ENCODE assay signal across 14 mouse cellular contexts in genomic region chr16:35587046-35587779, GRCm38 (mm10). TPM values are rescaled to one million over a fixed set of nuclear protein-coding genes. Genes with fewer than 3 reads are reported as not detected.
A peak's percentile ranks its signal among the peaks of the same experiment; 100 is the strongest.
DNase-seq lines count a peak whose midpoint lies in the region; ATAC-seq and TF ChIP-seq lines count a peak whose summit lies in the region.
"Had no signal": no experiment of that assay in that cellular context is flagged by ENCODE, and none has a peak within 500 bp of the region (broad histone marks: within the 10 kb centered on the region; RNA-seq: fewer than 3 reads in every experiment).

No protein-coding gene starts in this region.

- ATAC-seq in kidney, embryonic 15.5 days (replicated peaks; ENCODE audit: low FRiP score) = no peak
- ATAC-seq in embryonic facial prominence, embryonic 13.5 days (ENCODE audit: insufficient number of reproducible peaks, insufficient read depth, low FRiP score, low TSS enrichment, low read depth) = no peak
- ATAC-seq in hindbrain, embryonic 13.5 days (ENCODE audit: low FRiP score) = peak; percentile 11; the same call in 1 of the 2 replicates
- no peak for ATAC-seq in midbrain, postnatal 0 days (ENCODE audit: low FRiP score)

- no peak overlapping the region for H3K4me3 ChIP-seq in kidney, embryonic 15.5 days (replicated peaks)
- peak overlapping the region; percentile 21; the same call in 1 of the 2 replicates for H3K4me3 ChIP-seq in embryonic facial prominence, embryonic 13.5 days
- no peak overlapping the region for H3K4me3 ChIP-seq in hindbrain, embryonic 13.5 days
- no peak overlapping the region for H3K4me3 ChIP-seq in midbrain, postnatal 0 days (ENCODE audit: low read depth, low read length)
- H3K4me3 ChIP-seq: megakaryocyte, embryonic 14.5 days had no signal

- H3K4me2 ChIP-seq in kidney, embryonic 15.5 days = peak overlapping the region; percentile 58; the same call in 1 of the 2 replicates
- H3K4me2 ChIP-seq in embryonic facial prominence, embryonic 13.5 days = peak overlapping the region; percentile 53
- peak overlapping the region; percentile 38 for H3K4me2 ChIP-seq in hindbrain, embryonic 13.5 days
- peak overlapping the region; percentile 32; the same call in 1 of the 2 replicates for H3K4me2 ChIP-seq in midbrain, postnatal 0 days (ENCODE audit: low read depth, low read length, poor library complexity, severe bottlenecking)

- no peak overlapping the region for H3K27ac ChIP-seq in kidney, embryonic 15.5 days
- peak overlapping the region; percentile 64; the same call in 1 of the 2 replicates for H3K27ac ChIP-seq in embryonic facial prominence, embryonic 13.5 days
- peak overlapping the region; percentile 82 for H3K27ac ChIP-seq in hindbrain, embryonic 13.5 days
- H3K27ac ChIP-seq in midbrain, postnatal 0 days (ENCODE audit: low read depth, low read length) = 0 out of 2 replicates have a peak overlapping the region, but pooled peaks have one; percentile 13

- H3K9me3 ChIP-seq in kidney, embryonic 15.5 days (replicated peaks) = no peaks in the 10 kb centered on the region
- H3K9me3 ChIP-seq in embryonic facial prominence, embryonic 13.5 days = no peaks in the 10 kb centered on the region
- no peaks in the 10 kb centered on the region for H3K9me3 ChIP-seq in hindbrain, embryonic 13.5 days
- H3K9me3 ChIP-seq in midbrain, postnatal 0 days (ENCODE audit: low read length) = no peaks in the 10 kb centered on the region
- H3K9me3 ChIP-seq: G1E; megakaryocyte, embryonic 14.5 days had no signal

- 74% methylated on average over 8 of the region's 8 CpGs for WGBS in kidney, embryonic 15.5 days
- WGBS in embryonic facial prominence, embryonic 13.5 days = 55% methylated on average over 8 of the region's 8 CpGs
- WGBS in hindbrain, embryonic 13.5 days = 28% methylated on average over 8 of the region's 8 CpGs
- 45% methylated on average over 8 of the region's 8 CpGs for WGBS in midbrain, postnatal 0 days

- H3K27me3 ChIP-seq in kidney, embryonic 15.5 days = peaks cover 5% of the 10 kb centered on the region; the same call in 1 of the 2 replicates
- peaks cover 14% of the 10 kb centered on the region for H3K27me3 ChIP-seq in embryonic facial prominence, embryonic 13.5 days
- no peaks in the 10 kb centered on the region for H3K27me3 ChIP-seq in hindbrain, embryonic 13.5 days
- no peaks in the 10 kb centered on the region for H3K27me3 ChIP-seq in midbrain, postnatal 0 days (ENCODE audit: insufficient read depth, low read length)

- peaks cover 48% of the 10 kb centered on the region for H3K4me1 ChIP-seq in kidney, embryonic 15.5 days
- peaks cover 47% of the 10 kb centered on the region for H3K4me1 ChIP-seq in embryonic facial prominence, embryonic 13.5 days
- peaks cover 87% of the 10 kb centered on the region for H3K4me1 ChIP-seq in hindbrain, embryonic 13.5 days (replicated peaks)
- H3K4me1 ChIP-seq in midbrain, postnatal 0 days (ENCODE audit: insufficient read depth, low read length) = peaks cover 9% of the 10 kb centered on the region
- H3K4me1 ChIP-seq: megakaryocyte, embryonic 14.5 days had no signal

- TF ChIP-seq CTCF in midbrain, postnatal 0 days (IDR thresholded peaks at IDR 0.05) = no peak

- 0 out of 2 replicates have a peak overlapping the region, but pooled peaks have one; percentile 29 for H3K9ac ChIP-seq in kidney, embryonic 15.5 days
- H3K9ac ChIP-seq in embryonic facial prominence, embryonic 13.5 days = peak overlapping the region; percentile 51; the same call in 1 of the 2 replicates
- H3K9ac ChIP-seq in hindbrain, embryonic 13.5 days = peak overlapping the region; percentile 58; the same call in 1 of the 2 replicates
- no peak overlapping the region; the same call in 1 of the 2 replicates for H3K9ac ChIP-seq in midbrain, postnatal 0 days (replicated peaks; ENCODE audit: low read length, poor library complexity, severe bottlenecking)

- H3K36me3 ChIP-seq in kidney, embryonic 15.5 days = no peaks in the 10 kb centered on the region
- H3K36me3 ChIP-seq in embryonic facial prominence, embryonic 13.5 days = no peaks in the 10 kb centered on the region
- no peaks in the 10 kb centered on the region for H3K36me3 ChIP-seq in hindbrain, embryonic 13.5 days
- H3K36me3 ChIP-seq in midbrain, postnatal 0 days (ENCODE audit: insufficient read depth, low read length) = no peaks in the 10 kb centered on the region
- H3K36me3 ChIP-seq: G1E had no signal

- DNase-seq in kidney, adult 18-20 months = no peak
- no peak for DNase-seq in midbrain, postnatal 0 days (ENCODE audit: low spot score)
- DNase-seq in layer of hippocampus, postnatal 10 days (ENCODE audit: low spot score in 2 of 2) = no peak
- DNase-seq in kidney, adult 11 months = no peak
- DNase-seq in spleen, adult 12 weeks (ENCODE audit: low spot score) = no peak
- DNase-seq: adrenal gland, postnatal 36 days; heart, postnatal 14 days; right cerebral cortex, postnatal 25 days; thymus, postnatal 25 days had no signal

RNA-seq across cellular contexts. Expression of gene Sema5b, which starts 46.3 kb away (rescaled TPM):
- polyA plus RNA-seq in kidney, embryonic 15.5 days (2015; fragmentation: Nextera tagmentation; extraction: Ambion mirVana) = 6.2 and 6.8 TPM in 2 replicates
- 5.0 and 5.8 TPM in 2 replicates for polyA plus RNA-seq in embryonic facial prominence, embryonic 13.5 days (2015; fragmentation: Nextera tagmentation; extraction: Ambion mirVana)
- polyA plus RNA-seq in hindbrain, embryonic 13.5 days (2015; fragmentation: Nextera tagmentation; extraction: Ambion mirVana) = 26.2 and 29.3 TPM in 2 replicates
- 30.9 and 46.5 TPM in 2 replicates for total RNA-seq in midbrain, postnatal 0 days (2014; rRNA removed)
- polyA plus RNA-seq in midbrain, postnatal 0 days (2015; fragmentation: Nextera tagmentation; extraction: Ambion mirVana) = 9.5 and 11.4 TPM in 2 replicates
- 10 to 100 TPM; 29.4 to 30.9 TPM for total RNA-seq in layer of hippocampus, postnatal 10 days (2021)
- polyA plus RNA-seq: G1E had no signal
